Mouse (Mus musculus): ENCODE results near the gene Cox10. TPM values are rescaled to one million over a fixed set of nuclear protein-coding genes. Genes with fewer than 3 reads are reported as not detected.

Gene Cox10
- polyA plus RNA-seq, 1 experiment: 19.5 TPM

DNA sequence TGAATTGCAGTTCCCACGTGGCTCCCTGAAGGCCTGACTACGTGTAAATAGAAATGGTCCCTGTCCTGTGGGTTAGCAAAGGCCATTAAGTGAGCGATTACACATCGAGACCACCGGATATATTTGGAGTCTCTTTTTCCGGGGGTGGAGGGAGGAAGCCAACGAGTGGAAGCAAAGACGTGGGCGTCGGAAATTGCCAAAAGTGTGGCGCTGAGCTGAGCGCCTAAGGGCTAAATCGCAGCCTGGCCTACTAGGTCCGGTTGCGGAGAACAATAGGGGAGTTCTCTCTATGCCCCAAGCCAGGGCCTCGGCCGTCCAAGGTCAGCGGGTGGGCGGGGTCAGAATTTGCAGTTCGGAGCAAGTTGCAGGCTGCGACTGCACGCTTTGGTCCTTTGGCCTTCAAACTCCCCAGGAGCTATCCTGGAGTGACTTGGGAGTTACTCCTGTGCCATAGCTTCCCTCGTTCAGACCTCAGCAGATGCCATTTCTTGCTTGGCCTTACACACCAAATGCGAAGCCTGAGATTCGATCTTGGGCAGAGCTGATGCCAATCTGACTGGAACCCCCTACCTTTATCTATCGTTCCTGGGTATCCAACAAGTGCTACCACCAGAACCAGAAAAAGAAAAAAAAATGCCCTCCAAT lies 154.9 kb downstream of the Cox10 start:
- Histone ChIP-seq H3K27ac (ENCODE audit: insufficient read depth, low read length) (no peak overlapping the region), H3K4me1 (ENCODE audit: control insufficient read depth, insufficient read depth, low read length) (peaks cover 4% of the 10 kb centered on the region), H3K9ac (ENCODE audit: low read depth, poor library complexity, severe bottlenecking) (0 out of 2 replicates have a peak overlapping the region, but pooled peaks have one; percentile 37)

DNA sequence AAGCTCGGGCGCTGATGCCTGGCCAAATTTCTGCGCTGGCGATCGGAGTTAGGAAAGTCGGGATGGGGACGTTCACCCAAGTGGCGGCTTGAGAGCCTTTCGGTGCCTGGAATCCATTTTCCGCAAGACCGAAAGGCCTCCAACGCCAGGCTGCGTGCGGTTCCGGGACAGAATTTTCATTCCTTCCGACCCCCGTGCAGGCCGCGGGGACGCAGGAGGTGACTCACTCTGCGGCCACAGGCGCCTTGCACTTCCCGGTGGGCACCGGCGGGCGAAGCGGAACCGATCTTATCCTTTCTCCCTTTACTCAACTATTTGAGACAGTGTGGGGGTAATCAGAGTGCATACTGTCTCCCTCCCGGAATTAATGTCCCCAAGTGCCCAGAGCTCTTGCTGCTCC lies 155.9 kb downstream of the Cox10 start:
- Histone ChIP-seq H3K4me1 (ENCODE audit: control insufficient read depth, insufficient read depth, low read length) (peaks cover 4% of the 10 kb centered on the region), H3K27me3 (ENCODE audit: control insufficient read depth, insufficient read depth, low read length, poor library complexity, severe bottlenecking) (peaks cover 23% of the 10 kb centered on the region)

More for the DNA sequence above, 154.9 kb downstream of the Cox10 start:
- Histone ChIP-seq H3K36me3 (ENCODE audit: control insufficient read depth, insufficient read depth, low read length, poor library complexity, severe bottlenecking) (no peaks in the 10 kb centered on the region), H3K4me3 (ENCODE audit: low read depth, low read length) (peak overlapping the region; percentile 10), H3K9me3 (replicated peaks; ENCODE audit: control insufficient read depth, insufficient read depth, low read length, poor library complexity, severe bottlenecking) (no peaks in the 10 kb centered on the region), H3K27me3 (ENCODE audit: control insufficient read depth, insufficient read depth, low read length, poor library complexity, severe bottlenecking) (peaks cover 18% of the 10 kb centered on the region)
- TF ChIP-seq POLR2A (IDR thresholded peaks at IDR 0.05; ENCODE audit: insufficient read depth, low read length) (no peak), CTCF (IDR thresholded peaks at IDR 0.05; ENCODE audit: low read depth, low read length) (no peak), EP300 (IDR thresholded peaks at IDR 0.05; ENCODE audit: insufficient read depth, low read depth, low read length) (peak; percentile 91)

DNA sequence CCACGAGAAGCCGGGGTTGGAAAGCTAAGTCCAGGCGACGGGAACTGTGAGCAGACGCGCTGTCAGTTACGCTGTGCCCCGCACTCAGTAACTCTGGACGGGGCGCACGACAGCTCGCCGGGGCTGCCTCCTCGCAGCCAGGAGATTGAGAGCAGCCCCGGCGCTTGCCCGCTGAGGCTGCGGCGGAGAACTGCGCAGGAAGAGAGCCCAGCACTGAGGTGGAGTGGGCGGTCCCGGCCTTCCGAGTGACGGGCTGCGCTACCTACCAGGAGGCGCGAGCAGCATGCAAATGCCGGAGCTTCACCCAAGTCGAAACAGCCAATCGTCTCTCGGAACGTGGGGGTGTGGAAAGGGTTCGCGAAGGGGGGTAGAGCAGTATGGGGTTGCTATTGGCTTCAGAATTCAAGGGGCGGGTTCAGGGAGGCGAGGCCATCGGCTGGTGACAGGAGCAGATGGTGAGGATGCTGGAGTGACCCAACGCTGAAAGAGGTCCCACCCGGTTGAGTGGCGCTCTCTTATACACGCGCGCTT lies 157.1 kb downstream of the Cox10 start, which contains the start of gene Hs3st3b1:
Hs3st3b1 (minus strand) TSS at position 200 of the 531 bp plus-strand sequence.
- Histone ChIP-seq H3K27me3 (ENCODE audit: control insufficient read depth, insufficient read depth, low read length, poor library complexity, severe bottlenecking) (peaks cover 23% of the 10 kb centered on the region), H3K36me3 (ENCODE audit: control insufficient read depth, insufficient read depth, low read length, poor library complexity, severe bottlenecking) (no peaks in the 10 kb centered on the region), H3K4me1 (ENCODE audit: control insufficient read depth, insufficient read depth, low read length) (peaks cover 4% of the 10 kb centered on the region), H3K4me3 (ENCODE audit: low read depth, low read length) (peak within 1 kb of the TSS; percentile 80), H3K9ac (ENCODE audit: low read depth, poor library complexity, severe bottlenecking) (peak within 1 kb of the TSS; percentile 76), H3K27ac (ENCODE audit: insufficient read depth, low read length) (no peak within 1 kb of the TSS), H3K9me3 (replicated peaks; ENCODE audit: control insufficient read depth, insufficient read depth, low read length, poor library complexity, severe bottlenecking) (no peaks in the 10 kb centered on the region)
- TF ChIP-seq EP300 (IDR thresholded peaks at IDR 0.05; ENCODE audit: insufficient read depth, low read depth, low read length) (0 out of 2 replicates have a peak, but pooled peaks have one; percentile 21), CTCF (IDR thresholded peaks at IDR 0.05; ENCODE audit: low read depth, low read length) (no peak)

More for the DNA sequence above, 155.9 kb downstream of the Cox10 start:
- H3K27ac ChIP-seq (ENCODE audit: insufficient read depth, low read length): no peak overlapping the region
- no peaks in the 10 kb centered on the region for H3K36me3 ChIP-seq (ENCODE audit: control insufficient read depth, insufficient read depth, low read length, poor library complexity, severe bottlenecking)
- peak overlapping the region; percentile 24 for H3K4me3 ChIP-seq (ENCODE audit: low read depth, low read length)
- peak overlapping the region; percentile 37 for H3K9ac ChIP-seq (ENCODE audit: low read depth, poor library complexity, severe bottlenecking)
- H3K9me3 ChIP-seq (replicated peaks; ENCODE audit: control insufficient read depth, insufficient read depth, low read length, poor library complexity, severe bottlenecking): no peaks in the 10 kb centered on the region
- TF ChIP-seq EP300 (IDR thresholded peaks at IDR 0.05; ENCODE audit: insufficient read depth, low read depth, low read length) (no peak), POLR2A (IDR thresholded peaks at IDR 0.05; ENCODE audit: insufficient read depth, low read length) (no peak), CTCF (IDR thresholded peaks at IDR 0.05; ENCODE audit: low read depth, low read length) (no peak)

- H3K27me3 ChIP-seq (ENCODE audit: control insufficient read depth, insufficient read depth, low read length, poor library complexity, severe bottlenecking): peaks cover 23% of the 10 kb centered on the region
- no peaks in the 10 kb centered on the region for H3K9me3 ChIP-seq (replicated peaks; ENCODE audit: control insufficient read depth, insufficient read depth, low read length, poor library complexity, severe bottlenecking)
- peaks cover 2% of the 10 kb centered on the region for H3K4me1 ChIP-seq (ENCODE audit: control insufficient read depth, insufficient read depth, low read length)
- TF ChIP-seq CTCF (IDR thresholded peaks at IDR 0.05; ENCODE audit: low read depth, low read length) (no peak), EP300 (IDR thresholded peaks at IDR 0.05; ENCODE audit: insufficient read depth, low read depth, low read length) (no peak), POLR2A (IDR thresholded peaks at IDR 0.05; ENCODE audit: insufficient read depth, low read length) (no peak)
- H3K9ac ChIP-seq (ENCODE audit: low read depth, poor library complexity, severe bottlenecking): peak overlapping the region; percentile 76
- no peak overlapping the region for H3K27ac ChIP-seq (ENCODE audit: insufficient read depth, low read length)
- H3K36me3 ChIP-seq (ENCODE audit: control insufficient read depth, insufficient read depth, low read length, poor library complexity, severe bottlenecking): no peaks in the 10 kb centered on the region
- H3K4me3 ChIP-seq (ENCODE audit: low read depth, low read length): peak overlapping the region; percentile 80
Measured at GRCm38 (mm10) chr11:63921044-63921951, 158.0 kb downstream of the Cox10 start.

- Histone ChIP-seq H3K9me3 (replicated peaks; ENCODE audit: control insufficient read depth, insufficient read depth, low read length, poor library complexity, severe bottlenecking) (no peaks in the 10 kb centered on the region), H3K4me1 (ENCODE audit: control insufficient read depth, insufficient read depth, low read length) (peaks cover 2% of the 10 kb centered on the region), H3K27me3 (ENCODE audit: control insufficient read depth, insufficient read depth, low read length, poor library complexity, severe bottlenecking) (peaks cover 23% of the 10 kb centered on the region), H3K9ac (ENCODE audit: low read depth, poor library complexity, severe bottlenecking) (peak overlapping the region; percentile 76), H3K36me3 (ENCODE audit: control insufficient read depth, insufficient read depth, low read length, poor library complexity, severe bottlenecking) (no peaks in the 10 kb centered on the region), H3K27ac (ENCODE audit: insufficient read depth, low read length) (no peak overlapping the region), H3K4me3 (ENCODE audit: low read depth, low read length) (peak overlapping the region; percentile 80)
- no peak for TF ChIP-seq POLR2A (IDR thresholded peaks at IDR 0.05; ENCODE audit: insufficient read depth, low read length)
- TF ChIP-seq EP300 (IDR thresholded peaks at IDR 0.05; ENCODE audit: insufficient read depth, low read depth, low read length): peak; percentile 59; the same call in 1 of the 2 replicates
- peak; percentile 49 for TF ChIP-seq CTCF (IDR thresholded peaks at IDR 0.05; ENCODE audit: low read depth, low read length)
Measured at GRCm38 (mm10) chr11:63920531-63920930, 158.7 kb downstream of the Cox10 start.

All from ES-Bruce4 (cell line).